Mouse (Mus musculus) adrenal gland, adult 10 weeks (tissue): ENCODE results near the gene Olfr33. TPM values are rescaled to one million over a fixed set of nuclear protein-coding genes. Genes with fewer than 3 reads are reported as not detected.

Experiments
- polyA plus RNA-seq: library from polyadenylated mRNA; stranded (reverse); fragments of 350-450 nt; fragmentation: Illumina TruSeq; extraction: RNeasy Lipid Tissue Mini Kit (QIAGEN cat#74804); gene quantifications from one replicate; pipeline ENCODE4 v1.2.3, GENCODE M21; 2014; ENCODE audit warnings: low read depth, low replicate concordance

Gene Olfr33
- polyA plus RNA-seq, result not detected

DNA sequence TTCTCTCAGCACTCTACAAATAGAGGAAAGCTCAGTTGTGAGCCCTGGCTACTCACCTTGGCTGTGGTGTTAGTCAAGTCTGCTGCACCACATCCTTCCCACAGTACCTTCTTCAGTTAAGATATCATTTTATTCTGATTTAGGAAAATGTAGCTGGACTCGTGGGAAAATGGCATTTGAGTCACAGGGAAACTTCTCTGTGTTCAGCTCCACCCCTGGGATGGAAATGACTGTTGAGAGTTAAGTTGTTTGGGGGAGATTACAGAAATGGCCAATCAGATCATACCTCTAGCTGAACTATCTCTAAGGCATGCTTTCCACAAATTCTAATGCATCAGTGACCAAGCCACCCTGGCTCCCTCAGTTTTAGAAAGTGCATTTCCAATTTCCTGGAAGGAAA is at the start of gene Olfr33:
Gene Olfr33 (minus strand): TSS at position 101 of the 400 bp plus-strand sequence.

GRCm38 (mm10) chr7:102759266-102759665 is 40.4 kb upstream of the Olfr33 start, which contains the start of the genes Olfr560 and Olfr78:
Olfr560 (minus strand) TSS chr7:102759366.
Olfr78 (minus strand) TSS chr7:102759471.

GRCm38 (mm10) chr7:102727391-102727790 is 8.5 kb upstream of the Olfr33 start, which contains the start of gene Olfr559:
Olfr559 (minus strand) TSS chr7:102727491.

DNA sequence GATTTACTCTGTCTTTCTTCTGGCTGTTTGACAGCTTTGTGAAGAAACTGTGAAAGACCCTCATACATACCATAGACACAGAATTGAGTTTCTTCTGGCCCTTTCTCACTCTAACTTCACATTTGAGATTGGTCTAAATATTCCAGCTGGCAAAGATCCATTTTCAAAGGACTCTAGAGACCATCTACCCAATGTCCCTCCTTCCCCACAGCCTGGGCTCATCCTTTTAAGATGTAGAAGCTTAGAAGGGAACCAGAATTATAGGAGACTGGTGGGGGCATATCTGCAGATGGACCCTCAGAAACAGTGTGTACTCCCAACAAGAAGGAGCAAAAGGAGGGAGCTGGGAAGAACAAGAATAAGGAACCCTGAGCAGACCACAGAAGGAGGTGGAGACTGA is 17.0 kb downstream of the Olfr33 start, which contains the start of gene Olfr558:
Gene Olfr558 (plus strand): TSS at position 301 of the 400 bp plus-strand sequence.

DNA sequence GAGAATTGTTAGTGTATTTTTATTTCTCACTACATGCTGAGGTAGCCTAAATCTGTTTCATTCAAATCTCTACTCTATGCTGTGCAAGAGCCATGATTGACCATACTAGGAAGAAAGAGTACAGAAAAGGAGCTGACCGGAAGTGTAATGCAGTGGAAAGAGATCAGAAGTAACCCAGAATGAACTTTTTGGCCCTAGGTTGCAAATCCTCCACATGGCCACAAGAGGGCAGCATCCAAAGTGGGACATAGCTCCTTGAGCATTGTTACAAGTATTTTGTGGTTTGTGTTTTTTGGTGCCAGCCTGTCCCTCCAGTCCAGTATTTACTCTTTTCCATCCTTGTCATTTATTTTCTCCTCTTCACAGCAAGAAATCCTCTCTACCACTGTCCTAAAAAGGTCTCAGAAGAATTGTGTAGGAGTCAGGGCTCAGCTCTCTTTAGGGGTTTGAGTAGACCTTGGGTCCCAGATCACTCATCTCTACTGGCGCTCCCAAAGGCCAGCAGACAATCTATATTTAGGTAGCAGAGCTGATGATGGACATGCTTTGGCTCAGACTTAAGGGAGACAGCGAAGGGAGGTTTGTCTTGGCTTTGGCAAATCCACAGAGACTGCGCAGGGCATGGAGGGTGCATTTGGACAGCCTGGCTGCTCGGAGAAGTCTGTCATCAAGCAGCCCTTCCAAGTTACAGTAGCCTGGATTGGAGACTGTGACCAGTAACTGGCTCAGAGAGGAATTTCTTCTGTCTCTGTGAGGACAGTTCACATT is 23.3 kb downstream of the Olfr33 start, which contains the start of gene Olfr557:
Gene Olfr557 (plus strand): TSS at position 553 of the 768 bp plus-strand sequence.

GRCm38 (mm10) chr7:102686944-102687501 is 31.8 kb downstream of the Olfr33 start, which contains the start of gene Trim68:
Trim68 (minus strand) TSS chr7:102687327.

DNA sequence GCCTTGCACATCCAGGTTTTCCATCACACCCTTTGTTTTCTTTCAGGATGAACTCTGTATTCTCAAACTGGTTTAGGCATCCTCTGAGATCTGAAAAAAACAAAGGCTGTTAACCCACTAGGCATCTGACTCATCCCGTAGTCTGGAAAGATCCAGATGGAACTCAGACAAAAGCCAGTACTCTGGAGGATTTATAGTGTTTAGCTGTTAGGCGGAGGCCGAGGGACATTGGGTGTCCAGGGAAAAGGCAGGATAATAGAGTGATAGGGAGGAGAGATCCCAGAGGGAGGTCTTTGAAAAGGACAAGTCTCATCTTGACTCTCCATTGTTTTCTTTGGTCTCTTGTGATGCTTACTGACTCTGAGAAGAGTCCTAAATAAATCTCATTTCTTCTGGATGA is 54.3 kb downstream of the Olfr33 start, which contains the start of gene Olfr556:
Gene Olfr556 (plus strand): TSS at position 301 of the 400 bp plus-strand sequence.

Other genes with a start within 250 kb of the Olfr33 start
- not detected for gene Olfr543, start 237.4 kb downstream of the Olfr33 start, polyA plus RNA-seq
- gene Olfr544, start 230.8 kb downstream of the Olfr33 start, polyA plus RNA-seq, result not detected
- gene Olfr545, start 219.5 kb downstream of the Olfr33 start, polyA plus RNA-seq, result not detected
- gene Olfr547, start 184.3 kb downstream of the Olfr33 start, polyA plus RNA-seq, result not detected
- gene Olfr548-ps1, start 178.2 kb downstream of the Olfr33 start, polyA plus RNA-seq, result not detected
- gene Olfr549, start 169.2 kb downstream of the Olfr33 start, polyA plus RNA-seq, result not detected
- 17.0 TPM for gene Trim21, start 153.6 kb downstream of the Olfr33 start, polyA plus RNA-seq
- gene Olfr550, start 147.6 kb downstream of the Olfr33 start, polyA plus RNA-seq, result not detected
- not detected for gene Olfr551, start 127.2 kb downstream of the Olfr33 start, polyA plus RNA-seq
- gene Olfr552, start 121.3 kb downstream of the Olfr33 start, polyA plus RNA-seq, result not detected
- gene Olfr553, start 100.9 kb downstream of the Olfr33 start, polyA plus RNA-seq, result not detected
- gene Olfr554, start 80.6 kb downstream of the Olfr33 start, polyA plus RNA-seq, result not detected
- not detected for gene Olfr555, start 60.2 kb downstream of the Olfr33 start, polyA plus RNA-seq
- not detected for gene Olfr556, start 54.2 kb downstream of the Olfr33 start, polyA plus RNA-seq
- 8.5 TPM for gene Trim68, start 31.7 kb downstream of the Olfr33 start, polyA plus RNA-seq
- not detected for gene Olfr557, start 23.2 kb downstream of the Olfr33 start, polyA plus RNA-seq
- 2.6 TPM for gene Olfr558, start 16.9 kb downstream of the Olfr33 start, polyA plus RNA-seq
- not detected for gene Olfr559, start 8.4 kb upstream of the Olfr33 start, polyA plus RNA-seq
- gene Olfr560, start 40.3 kb upstream of the Olfr33 start, polyA plus RNA-seq, result not detected
- 0.52 TPM for gene Olfr78, start 40.4 kb upstream of the Olfr33 start, polyA plus RNA-seq
- gene Olfr561, start 52.2 kb upstream of the Olfr33 start, polyA plus RNA-seq, result not detected
- gene Olfr564, start 84.4 kb upstream of the Olfr33 start, polyA plus RNA-seq, result not detected
- not detected for gene Olfr566, start 139.7 kb upstream of the Olfr33 start, polyA plus RNA-seq
- gene Olfr568, start 158.1 kb upstream of the Olfr33 start, polyA plus RNA-seq, result not detected
- not detected for gene Olfr569, start 171.8 kb upstream of the Olfr33 start, polyA plus RNA-seq
- not detected for gene Olfr570, start 175.5 kb upstream of the Olfr33 start, polyA plus RNA-seq
- gene Olfr571, start 198.5 kb upstream of the Olfr33 start, polyA plus RNA-seq, result not detected
- not detected for gene Olfr572, start 205.3 kb upstream of the Olfr33 start, polyA plus RNA-seq
- not detected for gene Olfr573-ps1, start 223.5 kb upstream of the Olfr33 start, polyA plus RNA-seq
- not detected for gene Olfr574, start 229.4 kb upstream of the Olfr33 start, polyA plus RNA-seq
- gene Olfr575, start 239.7 kb upstream of the Olfr33 start, polyA plus RNA-seq, result not detected
- gene Olfr576, start 243.6 kb upstream of the Olfr33 start, polyA plus RNA-seq, result not detected